Mouse (Mus musculus) stomach, embryonic 15.5 days (tissue): ENCODE measurements around the gene Lkaaear1. TPM values are rescaled to one million over a fixed set of nuclear protein-coding genes. Genes with fewer than 3 reads are reported as not detected.

Experiments used
- ATAC-seq: fragments of 200-750 bp; cut with Nextera tagmentation; 2 replicates; pipeline ENCODE4 v1.8.0; 2017; ENCODE audit warnings: low read depth, moderate number of reproducible peaks, moderate TSS enrichment; ENCODE audit not compliant: insufficient read depth, low FRiP score
- H3K27ac ChIP-seq: fragments of 300-500 bp; sonication (generic); 2 replicates; pipeline ENCODE4 v1.5.1; 2015; ENCODE audit warnings: mild to moderate bottlenecking, inconsistent platforms
- H3K27me3 ChIP-seq: fragments of 300-500 bp; sonication (generic); replicated peaks from 2 replicates; pipeline ENCODE4 v1.6.1; 2015; ENCODE audit warnings: inconsistent platforms
- H3K36me3 ChIP-seq: fragments of 300-500 bp; sonication (generic); 2 replicates; pipeline ENCODE4 v1.6.1; 2015; ENCODE audit warnings: inconsistent platforms
- H3K4me1 ChIP-seq: fragments of 300-500 bp; sonication (generic); 2 replicates; pipeline ENCODE4 v1.6.1; 2015; ENCODE audit warnings: inconsistent platforms
- H3K4me2 ChIP-seq: fragments of 300-500 bp; sonication (generic); 2 replicates; pipeline ENCODE4 v1.6.1; 2015; ENCODE audit warnings: mild to moderate bottlenecking, inconsistent platforms
- H3K4me3 ChIP-seq: fragments of 300-500 bp; sonication (generic); replicated peaks from 2 replicates; pipeline ENCODE4 v1.5.1; 2015; ENCODE audit warnings: inconsistent platforms
- H3K9ac ChIP-seq: fragments of 300-500 bp; sonication (generic); 2 replicates; pipeline ENCODE4 v1.6.1; 2015; ENCODE audit warnings: inconsistent platforms
- H3K9me3 ChIP-seq: fragments of 300-500 bp; sonication (generic); 2 replicates; pipeline ENCODE4 v1.6.1; 2016; ENCODE audit warnings: inconsistent platforms
- WGBS: fragments of 180-500 bp; shearing (Covaris S2); methylation state at CpG from one replicate; pipeline ENCODE4 v1.1.7; 2015; 5-methylcytosine and 5-hydroxymethylcytosine counted together
- polyA plus RNA-seq: library from polyadenylated mRNA; unstranded; fragments of >200 nt; fragmentation: Nextera tagmentation; extraction: Ambion mirVana; gene quantifications from 2 replicates; pipeline ENCODE4 v1.2.1, GENCODE M21; 2015

The Lkaaear1 gene
- polyA plus RNA-seq, 1 experiment from 2014 or later, result not detected

DNA sequence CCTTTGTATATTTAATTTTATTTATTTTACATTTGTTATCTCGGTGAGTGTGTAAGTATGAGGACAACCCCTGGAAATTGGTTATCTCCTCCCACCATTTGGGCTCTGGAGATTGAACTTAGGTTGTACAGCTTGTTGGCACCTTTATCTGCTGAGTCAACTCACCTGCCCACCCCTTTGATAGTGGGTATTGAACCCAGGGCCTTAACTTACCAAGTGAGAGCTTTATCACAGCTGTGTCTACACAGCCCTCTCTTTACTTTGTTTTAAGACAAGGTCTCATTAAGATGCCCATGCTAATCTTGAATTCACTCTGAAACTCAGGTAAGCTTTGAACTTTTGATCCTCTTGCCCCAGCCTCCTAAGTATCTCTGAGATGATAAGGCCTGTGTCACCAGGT, 16.3 kb downstream of the Lkaaear1 start:
- Histone ChIP-seq H3K4me1 (peaks cover 14% of the 10 kb centered on the region; the same call in 1 of the 2 replicates), H3K36me3 (peaks cover 5% of the 10 kb centered on the region; the same call in 1 of the 2 replicates), H3K27me3 (no peaks in the 10 kb centered on the region), H3K4me2 (no peak overlapping the region), H3K9ac (no peak overlapping the region), H3K4me3 (no peak overlapping the region), H3K27ac (no peak overlapping the region), H3K9me3 (no peaks in the 10 kb centered on the region)
- 50% methylated on average over 1 of the region's 1 CpGs for WGBS
- peak; percentile 57 for ATAC-seq

DNA sequence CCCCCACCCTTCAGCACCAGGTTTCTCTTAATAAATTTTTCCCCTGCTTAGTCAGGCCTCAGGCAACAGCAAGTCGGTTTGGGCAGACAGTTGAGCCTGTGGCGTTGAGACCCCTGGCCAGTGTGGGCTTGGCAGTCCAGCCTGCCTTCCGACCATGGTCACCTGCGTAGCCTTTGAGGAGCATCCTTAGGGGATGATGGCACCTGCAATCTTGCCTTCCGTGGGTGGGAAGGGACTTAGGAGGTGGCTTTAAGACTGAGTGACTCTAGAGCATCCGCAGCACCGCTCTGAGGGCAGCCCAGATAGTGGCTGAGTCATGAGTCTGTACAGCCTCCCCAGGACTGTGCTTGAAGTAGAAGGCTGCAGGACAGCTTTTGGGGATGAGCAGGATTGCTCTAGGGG, 17.5 kb downstream of the Lkaaear1 start:
- H3K36me3 ChIP-seq, result no peaks in the 10 kb centered on the region
- H3K9ac ChIP-seq, result peak overlapping the region; percentile 85; the same call in 1 of the 2 replicates
- 0 out of 2 replicates have a peak, but pooled peaks have one; percentile 9 for ATAC-seq
- 15% methylated on average over 7 of the region's 7 CpGs for WGBS
- H3K4me1 ChIP-seq, result peaks cover 14% of the 10 kb centered on the region; the same call in 1 of the 2 replicates
- no peaks in the 10 kb centered on the region for H3K9me3 ChIP-seq
- H3K27me3 ChIP-seq, result no peaks in the 10 kb centered on the region
- peak overlapping the region; percentile 74 for H3K4me3 ChIP-seq
- peak overlapping the region; percentile 37; the same call in 1 of the 2 replicates for H3K27ac ChIP-seq
- peak overlapping the region; percentile 89 for H3K4me2 ChIP-seq

GRCm38 (mm10) chr2:181679951-181680715, 18.1 kb downstream of the Lkaaear1 start, which contains the start of gene Tcea2:
TSS of gene Tcea2 (plus strand) at chr2:181680310.
- Histone ChIP-seq H3K9ac (peak within 1 kb of the TSS; percentile 85), H3K4me3 (peak within 1 kb of the TSS; percentile 74), H3K27ac (peak within 1 kb of the TSS; percentile 37; the same call in 1 of the 2 replicates), H3K9me3 (no peaks in the 10 kb centered on the region), H3K27me3 (no peaks in the 10 kb centered on the region), H3K4me1 (peaks cover 17% of the 10 kb centered on the region; the same call in 1 of the 2 replicates), H3K4me2 (peak within 1 kb of the TSS; percentile 89), H3K36me3 (no peaks in the 10 kb centered on the region)
- WGBS, result under 1% methylated on average over 67 of the region's 69 CpGs
- peak; percentile 15; the same call in 1 of the 2 replicates for ATAC-seq

DNA sequence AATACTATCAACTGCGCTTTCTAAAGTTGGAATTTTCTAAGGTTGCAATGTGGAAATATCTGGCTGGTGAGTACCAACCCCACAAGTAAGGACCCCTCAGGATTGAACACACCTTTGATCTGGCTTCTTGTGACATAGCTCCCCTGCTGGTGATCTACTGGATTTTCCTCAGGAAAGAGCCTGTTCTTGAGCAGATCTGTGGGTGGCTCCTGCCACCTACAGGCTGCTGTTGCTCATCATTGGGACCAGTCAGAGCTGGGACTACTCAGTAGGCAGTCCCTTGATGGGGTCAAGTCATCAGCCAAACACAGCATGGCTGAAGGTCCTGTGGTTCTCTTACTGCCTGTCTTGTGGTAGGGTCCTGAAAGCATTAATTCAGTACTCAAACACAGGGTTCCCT, 19.5 kb downstream of the Lkaaear1 start:
- no peak overlapping the region for H3K4me2 ChIP-seq
- ATAC-seq, result peak; percentile 59
- H3K9ac ChIP-seq, result no peak overlapping the region
- H3K27me3 ChIP-seq, result peaks cover 5% of the 10 kb centered on the region; the same call in 1 of the 2 replicates
- WGBS, result 49% methylated on average over 1 of the region's 1 CpGs
- no peak overlapping the region for H3K4me3 ChIP-seq
- H3K36me3 ChIP-seq, result no peaks in the 10 kb centered on the region
- H3K9me3 ChIP-seq, result no peaks in the 10 kb centered on the region
- no peak overlapping the region for H3K27ac ChIP-seq
- H3K4me1 ChIP-seq, result peaks cover 17% of the 10 kb centered on the region; the same call in 1 of the 2 replicates

- H3K27me3 ChIP-seq, result peaks cover 14% of the 10 kb centered on the region
- H3K4me1 ChIP-seq, result peaks cover 17% of the 10 kb centered on the region; the same call in 1 of the 2 replicates
- H3K4me2 ChIP-seq, result no peak overlapping the region
- no peaks in the 10 kb centered on the region for H3K36me3 ChIP-seq
- no peak overlapping the region for H3K4me3 ChIP-seq
- 0 out of 2 replicates have a peak overlapping the region, but pooled peaks have one; percentile 19 for H3K27ac ChIP-seq
- no peak overlapping the region for H3K9ac ChIP-seq
- no peak for ATAC-seq
- WGBS, result 54% methylated on average over 3 of the region's 3 CpGs
- H3K9me3 ChIP-seq, result no peaks in the 10 kb centered on the region
Measured at GRCm38 (mm10) chr2:181677755-181678098, 20.5 kb downstream of the Lkaaear1 start.

- ATAC-seq, result no peak
- no peaks in the 10 kb centered on the region for H3K36me3 ChIP-seq
- H3K4me3 ChIP-seq, result no peak overlapping the region
- H3K4me2 ChIP-seq, result no peak overlapping the region
- 72% methylated on average over 5 of the region's 5 CpGs for WGBS
- H3K4me1 ChIP-seq, result peaks cover 17% of the 10 kb centered on the region; the same call in 1 of the 2 replicates
- no peaks in the 10 kb centered on the region for H3K9me3 ChIP-seq
- H3K27ac ChIP-seq, result 0 out of 2 replicates have a peak overlapping the region, but pooled peaks have one; percentile 19
- H3K27me3 ChIP-seq, result peaks cover 20% of the 10 kb centered on the region
- no peak overlapping the region for H3K9ac ChIP-seq
Measured at GRCm38 (mm10) chr2:181677096-181677754, 21.0 kb downstream of the Lkaaear1 start.

- Histone ChIP-seq H3K9ac (no peak overlapping the region), H3K36me3 (no peaks in the 10 kb centered on the region), H3K4me2 (no peak overlapping the region), H3K4me1 (peaks cover 18% of the 10 kb centered on the region; the same call in 1 of the 2 replicates), H3K27me3 (peaks cover 28% of the 10 kb centered on the region), H3K27ac (no peak overlapping the region), H3K9me3 (no peaks in the 10 kb centered on the region), H3K4me3 (no peak overlapping the region)
- WGBS, result 65% methylated on average over 2 of the region's 2 CpGs
- ATAC-seq, result no peak
Measured at GRCm38 (mm10) chr2:181676424-181676823, 21.8 kb downstream of the Lkaaear1 start.

GRCm38 (mm10) chr2:181675454-181675853, 22.8 kb downstream of the Lkaaear1 start:
- peak overlapping the region; percentile 29; the same call in 1 of the 2 replicates for H3K4me2 ChIP-seq
- no peak overlapping the region for H3K9ac ChIP-seq
- peaks cover 19% of the 10 kb centered on the region for H3K4me1 ChIP-seq
- H3K9me3 ChIP-seq, result no peaks in the 10 kb centered on the region
- 5% methylated on average over 14 of the region's 14 CpGs for WGBS
- no peak overlapping the region for H3K27ac ChIP-seq
- peak; percentile 29; the same call in 1 of the 2 replicates for ATAC-seq
- peaks cover 37% of the 10 kb centered on the region for H3K27me3 ChIP-seq
- H3K4me3 ChIP-seq, result 0 out of 2 replicates have a peak overlapping the region, but pooled peaks have one; percentile 3
- H3K36me3 ChIP-seq, result no peaks in the 10 kb centered on the region

DNA sequence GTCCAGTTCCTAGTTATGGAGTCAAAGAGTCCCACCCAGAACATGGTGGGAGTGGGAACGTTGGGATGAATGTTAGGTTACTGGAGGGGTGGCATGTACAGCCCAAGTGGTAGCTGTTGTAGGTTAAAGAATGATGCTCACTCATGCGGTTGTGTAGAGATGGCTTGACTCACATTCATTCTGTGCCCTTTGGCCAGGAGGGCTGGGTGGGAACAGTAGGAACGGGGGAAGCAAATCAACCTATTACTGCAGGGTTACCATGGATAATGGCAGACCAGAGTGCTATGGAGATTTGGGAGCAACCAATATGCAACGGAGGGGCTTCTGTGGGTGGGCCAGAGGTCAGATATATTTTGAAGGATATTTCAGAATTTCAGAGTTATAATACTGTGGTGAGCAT, 23.3 kb downstream of the Lkaaear1 start:
- no peak overlapping the region for H3K4me2 ChIP-seq
- no peak overlapping the region for H3K4me3 ChIP-seq
- 76% methylated on average over 4 of the region's 4 CpGs for WGBS
- H3K4me1 ChIP-seq, result peaks cover 24% of the 10 kb centered on the region
- H3K36me3 ChIP-seq, result no peaks in the 10 kb centered on the region
- ATAC-seq, result no peak
- no peaks in the 10 kb centered on the region for H3K9me3 ChIP-seq
- no peak overlapping the region for H3K9ac ChIP-seq
- peaks cover 42% of the 10 kb centered on the region for H3K27me3 ChIP-seq
- no peak overlapping the region for H3K27ac ChIP-seq

DNA sequence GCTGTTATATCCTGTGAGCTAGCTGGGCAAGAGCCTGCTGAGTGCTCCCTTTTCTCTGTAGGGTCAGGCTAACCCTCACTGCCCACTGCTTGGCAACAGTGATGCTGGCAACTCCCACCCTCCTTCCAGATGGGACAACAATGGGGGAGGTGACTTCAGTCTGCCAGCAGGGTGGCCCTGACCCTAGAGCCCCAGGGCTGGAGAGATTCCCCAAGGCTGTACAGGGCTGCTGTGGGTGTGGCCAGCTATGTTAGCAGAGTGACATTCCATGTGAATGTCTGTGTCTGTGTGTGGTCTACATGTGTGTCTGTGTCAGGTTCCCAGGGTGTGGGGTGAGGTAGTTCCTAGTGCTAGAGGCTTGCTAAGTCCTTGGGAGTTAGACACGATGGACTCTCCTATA, 24.7 kb downstream of the Lkaaear1 start:
- no peak for ATAC-seq
- Histone ChIP-seq H3K4me1 (peaks cover 18% of the 10 kb centered on the region), H3K9ac (no peak overlapping the region), H3K27ac (no peak overlapping the region), H3K27me3 (peaks cover 55% of the 10 kb centered on the region), H3K36me3 (no peaks in the 10 kb centered on the region), H3K4me2 (no peak overlapping the region), H3K4me3 (no peak overlapping the region), H3K9me3 (no peaks in the 10 kb centered on the region)
- 45% methylated on average over 1 of the region's 1 CpGs for WGBS

DNA sequence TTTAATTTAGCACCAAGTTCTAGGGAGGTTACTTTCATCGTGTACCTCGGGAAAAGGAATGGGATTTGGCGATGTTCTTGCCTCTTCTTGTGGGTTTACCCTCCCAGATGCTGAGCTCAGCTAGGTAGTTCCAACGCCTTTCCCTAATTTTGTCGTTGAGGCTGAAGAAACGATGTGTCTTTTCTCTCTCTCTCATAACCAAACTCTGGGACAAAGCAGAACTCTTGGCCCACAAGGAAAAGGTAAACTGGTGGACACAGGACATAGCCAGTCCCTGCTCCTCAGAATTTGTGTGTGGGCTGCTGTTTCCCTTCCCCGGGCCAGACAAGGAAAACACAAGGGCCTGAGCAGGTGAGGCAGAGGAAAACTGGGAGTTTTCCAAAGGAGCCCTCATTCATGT, 26.3 kb downstream of the Lkaaear1 start:
- peaks cover 18% of the 10 kb centered on the region for H3K4me1 ChIP-seq
- peaks cover 59% of the 10 kb centered on the region for H3K27me3 ChIP-seq
- no peak overlapping the region for H3K27ac ChIP-seq
- H3K4me2 ChIP-seq, result peak overlapping the region; percentile 87
- H3K36me3 ChIP-seq, result no peaks in the 10 kb centered on the region
- no peak for ATAC-seq
- no peaks in the 10 kb centered on the region for H3K9me3 ChIP-seq
- no peak overlapping the region for H3K4me3 ChIP-seq
- WGBS, result 31% methylated on average over 7 of the region's 7 CpGs
- H3K9ac ChIP-seq, result no peak overlapping the region
